Mouse (Mus musculus) heart, embryonic 13.5 days (tissue): ENCODE data around the gene Il7r. TPM values are rescaled to one million over a fixed set of nuclear protein-coding genes. Genes with fewer than 3 reads are reported as not detected.
"Not testable (repeated sequence)": the region's sequence is repeated elsewhere in the genome, so short reads cannot be mapped to it uniquely, and the experiment has no call there.

Experiments used
- ATAC-seq: fragments of 200-750 bp; cut with Nextera tagmentation; 2 replicates; pipeline ENCODE4 v1.8.0; 2017; ENCODE audit warnings: moderate TSS enrichment; ENCODE audit not compliant: insufficient number of reproducible peaks, low FRiP score, low TSS enrichment; ENCODE audit errors: extremely low read depth
- H3K27ac ChIP-seq: fragments of 300-500 bp; sonication (generic); replicated peaks from 2 replicates; pipeline ENCODE4 v1.5.1; 2015; ENCODE audit warnings: moderate library complexity, mild to moderate bottlenecking, inconsistent platforms
- H3K27me3 ChIP-seq: fragments of 300-500 bp; sonication (generic); replicated peaks from 2 replicates; pipeline ENCODE4 v1.6.1; 2015; ENCODE audit warnings: mild to moderate bottlenecking, inconsistent platforms
- H3K36me3 ChIP-seq: fragments of 300-500 bp; sonication (generic); 2 replicates; pipeline ENCODE4 v1.6.1; 2015; ENCODE audit warnings: mild to moderate bottlenecking, inconsistent platforms
- H3K4me1 ChIP-seq: fragments of 300-500 bp; sonication (generic); 2 replicates; pipeline ENCODE4 v1.6.1; 2015; ENCODE audit warnings: inconsistent platforms
- H3K4me2 ChIP-seq: fragments of 300-500 bp; sonication (generic); 2 replicates; pipeline ENCODE4 v1.6.1; 2015; ENCODE audit warnings: inconsistent platforms, mild to moderate bottlenecking, moderate library complexity
- H3K4me3 ChIP-seq: fragments of 300-500 bp; sonication (generic); 2 replicates; pipeline ENCODE4 v1.5.1; 2015; ENCODE audit warnings: moderate library complexity, mild to moderate bottlenecking, inconsistent platforms
- H3K9ac ChIP-seq: fragments of 300-500 bp; sonication (generic); 2 replicates; pipeline ENCODE4 v1.6.1; 2015; ENCODE audit warnings: inconsistent platforms, mild to moderate bottlenecking, moderate library complexity
- H3K9me3 ChIP-seq: fragments of 300-500 bp; sonication (generic); 2 replicates; pipeline ENCODE4 v1.6.1; 2016; ENCODE audit warnings: inconsistent platforms
- WGBS: fragments of 180-500 bp; shearing (Covaris S2); methylation state at CpG from one replicate; pipeline ENCODE4 v1.1.7; 2015; ENCODE audit warnings: mixed read lengths; 5-methylcytosine and 5-hydroxymethylcytosine counted together
- polyA plus RNA-seq: library from polyadenylated mRNA; unstranded; fragments of >200 nt; fragmentation: Nextera tagmentation; extraction: Ambion mirVana; gene quantifications from 2 replicates; pipeline ENCODE4 v1.2.1, GENCODE M21; 2015

The Il7r gene
- 0.04 and 0.31 TPM in 2 replicates for polyA plus RNA-seq

DNA sequence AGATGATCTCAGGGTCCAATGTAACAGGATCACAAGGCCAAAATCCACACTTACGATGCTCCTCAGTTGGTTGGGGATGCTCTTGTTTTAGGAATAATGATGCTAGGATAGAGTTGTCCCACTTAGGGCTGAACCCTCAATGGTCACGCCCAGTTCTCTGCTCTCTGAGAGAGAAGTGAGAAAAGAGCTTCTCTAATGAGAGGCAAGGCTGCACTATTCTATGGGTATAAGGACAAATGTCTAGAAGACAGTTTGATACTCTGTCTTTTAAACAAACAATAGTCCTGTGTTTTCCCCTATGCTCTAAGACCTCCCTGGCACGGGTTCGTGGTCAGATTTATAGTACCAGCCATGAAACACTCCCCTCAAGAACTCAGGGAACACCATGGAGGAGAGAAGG is at the start of gene Il7r:
Il7r (minus strand) TSS at position 101 of the 400 bp plus-strand sequence.
- H3K4me2 ChIP-seq, result no peak within 1 kb of the TSS
- H3K36me3 ChIP-seq, result no peaks in the 10 kb centered on the region
- whole genome bisulfite sequencing, result 75% methylated on average over 4 of the region's 4 CpGs
- no peak for ATAC-seq
- H3K27me3 ChIP-seq, result no peaks in the 10 kb centered on the region
- no peak within 1 kb of the TSS for H3K9ac ChIP-seq
- H3K27ac ChIP-seq, result no peak within 1 kb of the TSS
- no peak within 1 kb of the TSS for H3K4me3 ChIP-seq
- no peaks in the 10 kb centered on the region for H3K4me1 ChIP-seq
- no peaks in the 10 kb centered on the region for H3K9me3 ChIP-seq

DNA sequence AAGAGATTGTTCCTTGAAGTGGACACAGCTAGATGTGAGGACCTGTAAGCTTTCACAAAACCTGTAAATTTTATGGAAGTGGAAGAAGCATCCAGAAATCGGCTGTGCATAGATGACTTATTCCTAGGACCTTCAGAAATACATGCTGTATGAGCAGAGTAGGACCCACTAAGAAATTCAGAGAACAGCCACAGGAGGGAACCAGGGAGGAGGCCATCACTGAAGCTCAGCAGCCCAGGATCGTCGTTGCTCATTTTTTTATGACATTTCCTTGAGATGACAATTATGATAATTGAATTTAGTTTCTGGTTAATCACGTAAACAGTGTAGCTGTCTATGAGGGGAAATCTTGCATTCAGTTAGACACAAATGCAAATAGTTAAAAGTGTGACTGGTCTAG is 47.3 kb upstream of the Il7r start:
- Histone ChIP-seq H3K4me1 (no peaks in the 10 kb centered on the region), H3K9me3 (no peaks in the 10 kb centered on the region), H3K27ac (no peak overlapping the region), H3K4me2 (no peak overlapping the region), H3K36me3 (no peaks in the 10 kb centered on the region), H3K4me3 (no peak overlapping the region), H3K9ac (no peak overlapping the region), H3K27me3 (no peaks in the 10 kb centered on the region)
- WGBS, result 68% methylated on average over 4 of the region's 4 CpGs
- ATAC-seq, result no peak

DNA sequence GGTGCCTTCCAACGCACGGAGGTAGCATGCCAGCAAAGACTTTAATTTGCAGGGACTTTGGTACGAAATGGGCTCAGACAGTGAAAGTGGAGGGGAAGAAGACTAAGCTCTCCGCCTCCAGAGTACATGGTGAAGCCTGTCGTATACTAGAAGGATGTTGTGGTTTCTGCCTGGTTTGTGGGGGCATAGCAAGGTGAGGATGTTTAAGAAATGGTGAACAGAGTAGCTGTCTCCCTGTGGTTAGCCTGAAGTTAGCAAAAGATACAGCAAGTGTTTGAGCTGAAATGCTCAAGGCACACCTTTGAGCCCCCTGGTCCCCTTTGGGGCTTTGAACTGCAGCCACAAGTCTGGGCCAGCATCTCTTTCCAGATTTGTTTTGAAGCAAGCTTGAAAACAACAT is 44.8 kb upstream of the Il7r start:
- no peaks in the 10 kb centered on the region for H3K36me3 ChIP-seq
- no peak overlapping the region for H3K4me3 ChIP-seq
- no peak overlapping the region for H3K4me2 ChIP-seq
- no peak for ATAC-seq
- WGBS, result 77% methylated on average over 5 of the region's 5 CpGs
- H3K27ac ChIP-seq, result no peak overlapping the region
- H3K9me3 ChIP-seq, result no peaks in the 10 kb centered on the region
- H3K27me3 ChIP-seq, result no peaks in the 10 kb centered on the region
- no peaks in the 10 kb centered on the region for H3K4me1 ChIP-seq
- no peak overlapping the region for H3K9ac ChIP-seq

GRCm38 (mm10) chr15:9573361-9573760 is 43.4 kb upstream of the Il7r start:
- WGBS, result 77% methylated on average over 4 of the region's 4 CpGs

DNA sequence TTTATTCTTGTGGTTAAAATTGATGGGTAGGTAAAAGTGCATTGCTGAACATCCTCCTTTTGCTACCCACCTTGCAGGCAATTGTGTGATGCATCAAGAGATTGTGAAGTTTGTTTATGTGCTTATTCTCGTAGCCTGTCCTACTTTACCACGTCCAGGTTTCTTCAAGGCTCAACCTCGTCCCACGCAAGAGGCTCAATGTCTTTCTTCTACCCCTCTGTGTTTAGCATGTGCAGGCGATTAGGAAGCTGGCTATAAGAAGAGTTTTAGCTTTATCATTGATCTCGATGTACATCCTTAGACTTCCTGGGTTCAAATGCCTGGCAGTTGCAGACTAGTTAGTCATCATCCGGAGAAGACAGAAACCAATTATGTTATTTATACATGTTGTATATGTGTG is 42.7 kb upstream of the Il7r start:
- Histone ChIP-seq H3K36me3 (no peaks in the 10 kb centered on the region), H3K27me3 (no peaks in the 10 kb centered on the region), H3K27ac (no peak overlapping the region), H3K4me1 (no peaks in the 10 kb centered on the region), H3K9ac (no peak overlapping the region), H3K4me3 (no peak overlapping the region), H3K9me3 (no peaks in the 10 kb centered on the region), H3K4me2 (no peak overlapping the region)
- 74% methylated on average over 7 of the region's 7 CpGs for WGBS
- no peak for ATAC-seq

More at GRCm38 (mm10) chr15:9573361-9573760, 43.4 kb upstream of the Il7r start:
- Histone ChIP-seq H3K27ac (no peak overlapping the region), H3K27me3 (no peaks in the 10 kb centered on the region), H3K4me1 (no peaks in the 10 kb centered on the region), H3K9me3 (no peaks in the 10 kb centered on the region), H3K9ac (no peak overlapping the region), H3K4me3 (no peak overlapping the region), H3K36me3 (no peaks in the 10 kb centered on the region), H3K4me2 (no peak overlapping the region)
- ATAC-seq, result no peak

GRCm38 (mm10) chr15:9571896-9572295 is 41.9 kb upstream of the Il7r start:
- H3K4me1 ChIP-seq, result no peaks in the 10 kb centered on the region
- H3K4me3 ChIP-seq, result no peak overlapping the region
- 62% methylated on average over 2 of the region's 2 CpGs for WGBS
- no peak overlapping the region for H3K27ac ChIP-seq
- no peaks in the 10 kb centered on the region for H3K27me3 ChIP-seq
- H3K9me3 ChIP-seq, result no peaks in the 10 kb centered on the region
- no peaks in the 10 kb centered on the region for H3K36me3 ChIP-seq
- no peak for ATAC-seq
- H3K4me2 ChIP-seq, result no peak overlapping the region
- no peak overlapping the region for H3K9ac ChIP-seq

DNA sequence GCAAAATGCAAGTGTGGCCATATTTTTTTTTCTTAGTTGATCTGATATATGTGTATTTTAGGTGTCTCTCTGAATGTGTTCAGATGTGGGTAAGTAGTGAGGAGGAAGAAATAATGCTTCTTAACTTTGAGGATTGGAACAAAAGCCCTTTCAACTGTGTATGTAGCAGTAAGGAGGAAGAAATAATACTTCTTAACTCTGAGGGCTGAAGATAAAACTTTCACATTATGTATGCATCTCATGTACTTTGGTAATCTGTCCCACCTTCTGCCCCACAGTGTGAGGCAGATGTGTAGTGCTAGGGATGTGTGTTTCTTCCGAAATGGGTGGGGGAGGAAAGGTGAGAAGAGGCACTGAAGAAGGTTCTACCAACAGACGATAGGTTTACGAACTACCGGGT is 37.3 kb upstream of the Il7r start:
- Histone ChIP-seq H3K27ac (no peak overlapping the region), H3K4me1 (no peaks in the 10 kb centered on the region), H3K9me3 (no peaks in the 10 kb centered on the region), H3K4me2 (no peak overlapping the region), H3K27me3 (no peaks in the 10 kb centered on the region), H3K9ac (no peak overlapping the region), H3K4me3 (no peak overlapping the region), H3K36me3 (no peaks in the 10 kb centered on the region)
- WGBS, result 73% methylated on average over 4 of the region's 4 CpGs
- no peak for ATAC-seq

DNA sequence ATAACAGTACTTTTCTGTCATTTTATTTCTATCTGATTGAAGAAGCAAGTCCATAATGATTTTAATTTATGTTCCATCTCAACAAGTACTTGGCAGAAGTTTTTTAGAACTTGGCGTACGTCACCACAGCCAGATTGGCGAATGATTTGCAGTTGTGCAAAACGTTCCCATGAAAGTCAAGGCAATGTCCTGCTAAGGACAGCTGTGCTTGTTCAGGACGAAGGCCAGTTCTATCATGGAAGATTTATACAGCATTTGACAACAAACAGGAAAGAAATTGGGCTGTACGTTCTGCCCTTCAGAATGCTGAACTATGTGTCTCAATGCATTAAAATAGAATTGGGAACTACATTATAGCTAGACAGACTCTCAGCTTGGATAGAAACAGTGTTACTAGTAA is 35.4 kb upstream of the Il7r start:
- 67% methylated on average over 6 of the region's 6 CpGs for WGBS
- Histone ChIP-seq H3K9ac (no peak overlapping the region), H3K4me3 (no peak overlapping the region), H3K4me2 (no peak overlapping the region), H3K27me3 (no peaks in the 10 kb centered on the region), H3K9me3 (no peaks in the 10 kb centered on the region), H3K4me1 (no peaks in the 10 kb centered on the region), H3K36me3 (no peaks in the 10 kb centered on the region), H3K27ac (no peak overlapping the region)
- no peak for ATAC-seq

GRCm38 (mm10) chr15:9564156-9564555 is 34.2 kb upstream of the Il7r start:
- no peak overlapping the region for H3K27ac ChIP-seq
- no peaks in the 10 kb centered on the region for H3K27me3 ChIP-seq
- H3K4me2 ChIP-seq, result no peak overlapping the region
- H3K36me3 ChIP-seq, result no peaks in the 10 kb centered on the region
- H3K9ac ChIP-seq, result no peak overlapping the region
- H3K9me3 ChIP-seq, result no peaks in the 10 kb centered on the region
- WGBS, result 57% methylated on average over 3 of the region's 3 CpGs
- no peak for ATAC-seq
- no peak overlapping the region for H3K4me3 ChIP-seq
- no peaks in the 10 kb centered on the region for H3K4me1 ChIP-seq

DNA sequence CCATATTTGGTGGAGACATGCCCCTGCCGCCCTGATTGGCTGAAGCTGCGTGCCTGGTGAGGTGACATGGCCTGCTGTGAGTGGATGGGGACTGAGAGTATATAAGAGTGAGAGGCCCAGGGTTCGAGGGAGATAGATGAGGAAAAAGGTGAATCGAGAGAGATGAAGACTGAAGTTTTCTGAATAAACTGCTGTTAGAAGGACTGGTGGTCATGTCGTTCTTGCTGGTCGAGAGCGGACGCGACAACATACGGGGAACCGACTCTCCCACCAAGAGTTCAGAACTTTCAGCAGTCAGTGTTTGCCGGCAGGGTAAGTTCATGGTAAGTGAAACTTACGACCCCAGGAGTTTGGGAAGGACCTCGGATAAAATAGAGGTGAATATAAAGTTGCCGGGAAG is 27.3 kb upstream of the Il7r start:
- ATAC-seq, H3K4me3 ChIP-seq, H3K27me3 ChIP-seq, H3K9me3 ChIP-seq, H3K4me2 ChIP-seq, H3K4me1 ChIP-seq, H3K27ac ChIP-seq, H3K36me3 ChIP-seq, H3K9ac ChIP-seq: not testable (repeated sequence)
- 85% methylated on average over 14 of the region's 15 CpGs for WGBS

DNA sequence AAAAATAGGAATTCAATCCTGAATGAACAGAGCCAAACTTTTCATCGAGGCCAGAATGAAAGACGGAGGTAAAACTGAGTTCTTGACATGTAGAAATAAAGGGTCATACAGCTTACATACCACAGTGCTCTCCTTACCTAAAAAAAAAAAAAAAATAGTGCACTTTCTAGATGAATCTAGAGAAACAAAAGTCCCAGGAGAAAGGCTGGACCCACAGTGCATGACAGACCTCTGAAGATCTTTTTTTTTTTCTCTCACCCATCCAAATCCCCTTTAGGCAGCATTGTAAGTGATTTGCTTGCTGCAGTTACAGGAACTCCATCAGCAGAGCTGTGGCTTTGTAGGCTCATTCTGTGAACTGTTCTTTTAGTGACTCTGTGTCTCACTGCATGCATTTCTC is 19.0 kb upstream of the Il7r start:
- Histone ChIP-seq H3K9ac (no peak overlapping the region), H3K4me3 (no peak overlapping the region), H3K36me3 (no peaks in the 10 kb centered on the region), H3K27ac (no peak overlapping the region), H3K27me3 (no peaks in the 10 kb centered on the region), H3K9me3 (no peaks in the 10 kb centered on the region), H3K4me1 (no peaks in the 10 kb centered on the region), H3K4me2 (no peak overlapping the region)
- no peak for ATAC-seq
- WGBS, result 85% methylated on average over 2 of the region's 2 CpGs

GRCm38 (mm10) chr15:9535200-9535599 is 5.2 kb upstream of the Il7r start:
- no peaks in the 10 kb centered on the region for H3K4me1 ChIP-seq
- no peak overlapping the region for H3K4me2 ChIP-seq
- no peak for ATAC-seq
- H3K4me3 ChIP-seq, result no peak overlapping the region
- WGBS, result 64% methylated on average over 1 of the region's 1 CpGs
- no peak overlapping the region for H3K27ac ChIP-seq
- no peaks in the 10 kb centered on the region for H3K36me3 ChIP-seq
- H3K27me3 ChIP-seq, result no peaks in the 10 kb centered on the region
- no peaks in the 10 kb centered on the region for H3K9me3 ChIP-seq
- no peak overlapping the region for H3K9ac ChIP-seq
